Mouse (Mus musculus) lung, adult 18-20 months (tissue): ENCODE measurements around the gene Gm20388.

Experiments
- DNase-seq, 2 experiments: peaks; one replicate each; pipeline ENCODE4 v3.0.0; 2022; ENCODE audit warnings: mixed read lengths in 2 of 2

Gene Gm20388

GRCm38 (mm10) chr8:120212596-120212995, 302.0 kb downstream of the Gm20388 start:
- DNase-seq: no peak

- DNase-seq: no peak
These were observed 302.6 kb downstream of the Gm20388 start for GRCm38 (mm10) chr8:120213229-120213628.

GRCm38 (mm10) chr8:120213939-120214338, 303.3 kb downstream of the Gm20388 start:
- DNase-seq: no peak

GRCm38 (mm10) chr8:120215416-120216141, 304.9 kb downstream of the Gm20388 start:
- no peak for DNase-seq

DNA sequence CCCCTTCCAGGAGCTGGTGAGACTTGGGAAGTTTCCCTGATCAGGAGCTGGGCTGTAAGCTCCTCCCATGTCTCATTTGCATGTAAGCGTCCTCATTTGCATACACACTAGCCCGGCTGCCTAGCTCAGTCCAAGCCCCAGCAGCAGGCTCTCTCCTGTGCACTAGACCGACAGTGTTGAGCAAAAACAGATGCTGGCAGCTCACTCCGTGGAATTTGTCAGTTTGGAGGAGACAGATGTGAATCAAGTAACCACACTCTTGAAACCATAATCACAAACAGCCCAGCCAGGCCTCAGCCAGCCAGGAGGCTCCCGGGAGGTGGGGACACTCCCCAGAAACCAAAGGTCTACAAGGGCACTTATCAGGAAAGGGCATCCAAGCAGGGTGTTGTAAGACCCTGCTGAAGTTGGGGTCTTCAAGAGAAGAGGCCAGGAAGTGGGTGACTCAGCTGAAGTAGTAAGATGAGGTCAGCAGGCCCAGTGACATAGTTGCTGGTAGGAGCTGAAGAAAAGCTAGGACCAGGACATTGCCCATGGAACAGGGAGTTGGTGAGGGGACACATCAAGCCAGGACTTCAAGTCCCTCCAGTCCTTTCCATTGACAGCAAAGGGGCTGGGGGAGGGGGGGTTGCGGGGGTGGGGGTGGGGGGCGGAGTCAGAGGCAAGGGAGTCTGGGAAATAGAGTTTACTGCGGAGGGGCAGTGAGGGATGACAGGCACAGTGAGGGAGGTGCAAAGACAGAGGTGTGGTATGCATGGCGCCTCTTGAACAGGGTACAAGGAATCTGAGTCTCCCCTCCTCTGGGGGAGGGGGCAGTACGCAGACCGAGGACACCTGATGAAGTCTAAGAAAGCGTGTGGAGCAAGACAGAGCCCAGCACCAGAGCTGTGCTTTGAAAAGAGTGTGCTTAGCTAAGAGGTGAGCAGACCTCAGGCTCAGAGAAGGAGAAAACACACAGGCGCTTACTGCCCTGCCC, 306.5 kb downstream of the Gm20388 start:
- peak; percentile 46 to 61 for DNase-seq

- DNase-seq: no peak
These were observed 311.9 kb downstream of the Gm20388 start for GRCm38 (mm10) chr8:120222548-120222947.

DNA sequence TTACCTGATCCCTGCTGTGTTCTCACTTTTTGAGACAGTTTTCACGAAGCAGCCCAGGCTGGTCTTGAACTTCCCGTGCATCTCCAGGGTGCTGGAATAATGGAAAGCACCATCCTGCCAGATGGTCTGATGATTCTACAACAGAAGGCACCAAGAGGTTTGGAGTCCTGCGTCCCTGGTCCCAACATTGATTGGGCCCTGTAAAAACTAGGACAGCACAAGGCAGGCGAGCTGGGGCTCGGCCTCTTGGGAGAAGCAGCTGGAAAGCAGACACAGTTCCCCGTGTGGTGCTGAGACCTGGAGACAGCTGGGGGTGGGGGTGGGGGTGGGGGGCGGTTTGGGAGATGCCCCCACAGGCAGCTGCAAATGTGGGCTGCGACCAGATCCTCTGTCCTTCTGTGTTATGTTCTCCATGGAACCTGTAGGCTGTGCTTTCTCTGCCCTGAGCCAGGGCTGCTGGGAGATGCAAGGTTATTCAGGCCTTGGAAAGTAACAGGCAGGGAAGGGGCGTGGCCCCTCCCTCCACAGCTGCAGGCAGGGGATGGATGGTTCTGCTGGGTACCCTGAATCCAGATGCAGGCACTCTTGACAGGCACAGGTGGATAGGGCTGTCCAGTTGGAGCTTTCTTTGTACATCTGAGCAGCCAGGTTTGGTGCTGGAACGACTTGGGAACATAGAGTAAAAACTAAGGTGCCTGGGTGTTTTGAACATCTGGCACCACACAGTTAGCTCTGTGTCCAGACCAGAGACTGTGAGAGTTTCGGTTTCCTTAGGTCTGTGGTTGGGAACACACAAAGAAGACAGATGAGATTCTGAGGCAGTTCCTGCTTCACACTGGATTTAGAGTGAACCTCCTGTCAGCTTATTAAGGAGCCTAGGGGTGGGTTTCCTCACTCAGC, 314.1 kb downstream of the Gm20388 start:
- no peak for DNase-seq

DNA sequence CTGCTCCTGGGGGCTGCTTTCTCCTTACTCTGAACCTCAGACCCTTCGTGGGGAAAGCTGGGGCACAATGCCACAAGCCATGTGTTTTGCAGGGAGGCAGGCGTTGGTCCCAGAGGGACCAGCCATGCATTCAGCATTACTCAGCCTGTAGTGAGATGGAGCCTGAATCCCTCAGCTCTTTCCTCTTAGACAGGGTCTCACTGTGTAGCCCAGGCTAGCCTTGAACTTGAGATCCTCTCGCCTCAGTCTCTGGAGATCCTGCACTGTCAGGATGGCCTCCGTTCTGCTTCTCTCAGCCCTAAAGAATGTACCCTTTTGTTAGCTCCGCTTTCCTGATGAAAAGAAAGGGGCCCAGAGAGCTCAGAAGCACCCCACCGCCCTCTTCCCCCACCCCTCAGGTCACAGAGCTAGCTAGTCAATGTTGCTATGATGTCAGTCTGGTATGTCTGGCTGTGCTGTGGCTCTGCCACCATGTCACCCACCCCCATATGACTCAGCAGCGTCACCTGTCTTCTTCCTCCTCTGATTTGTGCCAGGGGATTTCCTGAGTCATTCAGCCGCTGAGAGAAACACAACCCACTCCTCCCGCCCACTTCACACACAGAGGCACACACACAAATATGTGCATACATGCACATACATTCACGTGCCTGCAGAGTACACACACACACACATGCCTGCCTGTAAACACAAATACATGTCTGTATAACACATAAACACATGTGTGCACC, 314.9 kb downstream of the Gm20388 start:
- DNase-seq: no peak

DNA sequence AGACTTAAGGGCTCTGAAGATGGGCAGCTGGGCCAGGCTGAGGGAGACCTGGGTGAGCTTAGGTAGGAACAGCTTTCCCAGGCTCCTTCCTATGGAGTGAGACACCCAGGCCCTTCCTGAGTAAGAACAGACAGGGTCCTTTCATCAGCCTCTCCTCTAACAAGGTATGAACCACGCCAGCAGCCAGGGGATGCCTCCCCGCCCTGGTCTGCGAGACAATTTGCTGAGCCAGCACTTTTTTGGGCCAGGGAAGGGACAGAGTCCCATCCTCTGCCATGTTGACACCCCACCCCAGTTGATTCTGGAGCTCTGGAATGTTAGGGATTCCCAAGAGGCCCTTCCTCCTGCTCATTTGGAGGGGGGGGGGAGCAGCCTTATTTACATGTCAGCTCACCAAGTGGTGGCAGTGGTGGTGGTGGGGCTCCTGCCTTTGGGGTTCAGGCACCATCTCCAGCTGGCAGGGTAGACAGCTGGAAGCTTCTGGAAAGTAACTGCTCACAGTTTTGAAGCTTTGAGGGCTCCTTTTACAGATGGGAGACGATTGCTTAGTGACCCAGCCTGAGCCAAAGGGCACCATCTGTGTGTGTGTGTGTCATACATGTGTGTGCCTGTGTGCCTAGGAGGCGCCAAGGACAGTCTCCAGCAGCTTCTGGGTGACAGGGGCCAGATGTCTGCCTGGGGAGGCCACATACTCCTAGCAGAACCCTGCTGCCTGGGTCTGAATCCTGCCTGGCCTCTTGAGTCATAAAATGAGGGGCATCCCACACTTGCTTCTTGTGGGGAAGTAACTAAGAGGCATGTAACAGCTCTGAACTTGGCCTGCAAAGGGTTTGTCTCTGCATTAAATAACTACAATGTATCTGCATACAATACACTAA, 316.3 kb downstream of the Gm20388 start:
- no peak for DNase-seq

GRCm38 (mm10) chr8:120227578-120227876, 316.9 kb downstream of the Gm20388 start:
- DNase-seq: no peak

GRCm38 (mm10) chr8:120227891-120228591, 317.4 kb downstream of the Gm20388 start, which contains the start of gene Gse1:
TSS of gene Gse1 (plus strand) at chr8:120228456.
- DNase-seq: peak; percentile 89 to 92

DNA sequence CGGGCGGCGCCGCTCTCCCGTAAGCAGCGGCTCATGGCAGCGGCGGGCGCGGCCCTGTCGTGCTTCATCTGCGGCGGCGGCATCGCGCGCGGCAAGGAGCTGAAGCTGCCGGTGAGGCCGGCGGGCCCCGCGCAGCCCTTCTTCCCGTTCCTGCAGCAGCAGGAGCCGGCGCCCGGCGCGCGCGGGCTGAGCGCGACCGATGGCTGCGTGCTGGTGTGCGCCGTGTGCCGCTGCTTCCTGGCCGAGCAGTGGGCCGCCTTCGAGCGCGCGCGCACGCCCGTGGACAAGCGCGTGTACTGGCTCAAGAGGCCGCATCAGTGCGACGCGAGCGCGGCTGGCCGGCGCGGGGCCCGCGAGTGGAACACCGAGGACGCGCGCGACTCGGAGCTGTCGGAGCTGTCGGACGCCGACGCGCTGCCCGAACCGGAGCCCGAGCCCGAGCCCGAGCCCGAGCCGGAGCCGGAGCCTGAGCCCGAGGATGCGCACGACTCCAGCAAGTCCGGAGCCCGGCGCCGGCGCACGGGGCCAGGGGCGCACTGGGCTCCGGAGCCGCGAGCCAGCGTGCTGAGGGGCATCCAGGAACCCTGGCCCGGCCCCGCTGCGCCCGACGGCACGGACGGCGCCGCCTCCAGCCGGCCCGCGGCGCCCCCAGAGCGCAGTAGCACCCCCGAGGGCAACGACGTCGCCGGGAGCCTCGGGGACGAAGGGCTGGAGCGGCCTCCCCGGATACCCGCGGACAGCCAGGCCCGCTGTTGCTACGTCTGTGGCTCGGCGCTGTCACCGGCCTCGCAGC, 318.3 kb downstream of the Gm20388 start:
- DNase-seq: no peak

- DNase-seq: peak in 1 of 2 experiments; percentile 50
These were observed 318.9 kb downstream of the Gm20388 start for GRCm38 (mm10) chr8:120229574-120229916.

DNA sequence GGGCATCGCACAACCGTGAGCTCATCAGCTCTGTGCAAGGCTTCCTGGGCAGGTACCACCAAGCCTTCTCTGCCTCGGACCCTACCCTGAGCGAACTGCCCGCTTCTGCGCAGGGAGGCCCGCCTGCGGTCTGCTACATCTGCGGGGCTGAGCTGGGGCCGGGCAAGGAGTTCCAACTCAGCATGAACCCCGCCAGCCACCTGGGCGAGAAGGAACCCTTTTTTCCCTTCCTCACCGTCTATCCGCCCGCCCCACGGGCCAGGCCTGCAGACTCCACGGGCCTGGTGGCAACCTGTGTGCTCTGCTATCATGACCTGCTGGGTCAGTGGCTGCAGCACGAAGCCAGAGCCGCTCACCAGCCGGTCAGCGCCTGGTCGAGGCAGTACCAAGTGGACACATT, 319.4 kb downstream of the Gm20388 start:
- no peak for DNase-seq

DNA sequence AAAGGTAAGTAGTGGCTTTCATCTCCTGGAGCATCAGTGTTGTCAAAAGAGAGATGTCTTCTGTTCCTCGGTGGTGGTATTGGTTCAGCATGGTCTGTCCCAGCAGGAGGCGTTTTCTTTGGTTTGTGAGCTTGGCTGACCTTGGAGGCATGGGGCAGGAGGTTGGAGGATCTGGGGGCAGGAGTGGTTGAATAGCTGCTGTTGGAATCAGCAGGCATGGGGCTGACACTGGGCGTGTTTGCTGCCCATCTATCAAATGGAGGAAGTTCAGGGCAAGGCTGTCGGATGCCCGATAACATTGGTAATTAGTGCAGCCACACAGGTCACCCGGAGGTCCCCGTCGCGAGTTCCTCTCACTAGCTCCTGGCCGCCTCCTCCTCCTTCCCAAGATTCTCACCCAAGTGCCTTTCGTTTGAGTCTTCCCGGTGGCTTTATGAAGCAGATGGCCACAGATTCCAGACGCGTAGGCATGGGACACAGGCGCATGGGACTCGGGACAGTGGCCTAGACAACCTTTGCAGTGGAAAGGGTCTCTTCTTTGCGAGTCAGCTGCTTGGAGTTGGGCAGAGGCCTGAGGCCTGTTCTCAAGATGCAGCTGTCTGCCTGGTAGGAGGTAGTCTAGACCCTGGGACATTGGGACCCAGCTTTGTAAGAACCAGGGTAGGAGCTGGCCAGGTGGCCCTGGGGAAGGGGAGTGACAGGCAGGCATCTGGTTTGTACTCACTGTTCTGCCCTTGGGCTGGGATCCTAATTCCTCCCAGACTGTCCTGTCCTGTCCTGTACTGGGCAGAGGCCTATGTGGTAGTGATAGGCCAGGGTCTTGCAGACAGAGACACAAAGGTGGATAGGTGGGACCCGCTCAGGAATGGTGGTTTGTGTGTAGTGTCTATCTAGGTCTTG, 320.3 kb downstream of the Gm20388 start:
- peak; percentile 54 to 56 for DNase-seq

- no peak for DNase-seq
These were observed 321.2 kb downstream of the Gm20388 start for GRCm38 (mm10) chr8:120231870-120232269.

DNA sequence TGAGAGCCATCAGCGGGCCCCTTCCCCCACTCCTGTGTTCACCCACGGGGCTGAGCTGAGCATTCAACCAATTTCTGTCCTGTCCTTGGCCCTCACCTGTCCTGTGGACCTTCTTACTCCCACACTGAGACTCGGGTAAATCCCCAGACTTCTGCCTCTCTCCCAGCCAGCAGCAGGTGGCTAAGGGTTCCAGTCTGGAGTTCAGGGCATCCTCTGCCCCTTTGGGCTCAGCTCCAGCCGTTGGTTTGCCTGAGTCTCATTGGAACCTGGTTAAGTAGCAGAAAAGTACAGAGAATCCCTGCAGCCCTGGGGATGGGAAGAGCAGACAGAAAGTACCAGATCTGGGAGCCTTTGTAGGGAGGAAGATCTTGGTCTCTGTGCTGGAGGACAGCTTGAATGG, 321.8 kb downstream of the Gm20388 start:
- no peak for DNase-seq

DNA sequence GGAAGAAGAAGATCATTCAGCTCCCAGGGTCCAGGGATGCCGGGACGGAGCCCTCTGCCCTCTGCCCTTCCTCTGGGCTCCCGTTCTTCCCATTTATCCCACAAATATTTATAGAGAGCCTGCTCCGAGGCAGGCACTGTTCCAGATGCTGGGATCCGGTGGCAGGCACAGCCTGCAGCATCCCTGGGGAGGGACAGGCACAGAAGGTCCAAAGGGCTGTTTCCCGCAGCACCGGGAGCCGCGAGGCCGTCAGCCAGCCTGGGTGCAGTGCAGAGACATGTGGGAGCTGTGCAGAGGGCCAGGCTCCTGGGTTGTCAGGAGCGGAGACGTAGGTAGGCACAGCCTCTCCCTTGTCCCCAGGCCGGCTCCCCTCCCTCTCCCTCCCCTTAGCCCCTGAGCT, 322.3 kb downstream of the Gm20388 start:
- peak in 1 of 2 experiments; percentile 49 for DNase-seq

GRCm38 (mm10) chr8:120234457-120234856, 323.8 kb downstream of the Gm20388 start:
- no peak for DNase-seq
